ENCODE assay signal across 9 mouse cellular contexts in genomic region chr5:69520661-69521278, GRCm38 (mm10). TPM values are rescaled to one million over a fixed set of nuclear protein-coding genes. Genes with fewer than 3 reads are reported as not detected.
A peak's percentile ranks its signal among the peaks of the same experiment; 100 is the strongest.
DNase-seq lines count a peak whose midpoint lies in the region; ATAC-seq lines count a peak whose summit lies in the region.
"Had no signal": no experiment of that assay in that cellular context is flagged by ENCODE, and none has a peak within 500 bp of the region (broad histone marks: within the 10 kb centered on the region; RNA-seq: fewer than 3 reads in every experiment).

No protein-coding gene starts in this region.

- no peaks in the 10 kb centered on the region for H3K36me3 ChIP-seq in hindbrain, embryonic 11.5 days (ENCODE audit: control insufficient read depth, insufficient read depth, low read length)
- H3K36me3 ChIP-seq in midbrain, embryonic 13.5 days = no peaks in the 10 kb centered on the region

- H3K4me3 ChIP-seq in hindbrain, embryonic 11.5 days (ENCODE audit: low read depth, low read length) = no peak overlapping the region
- no peak overlapping the region for H3K4me3 ChIP-seq in midbrain, embryonic 13.5 days (replicated peaks)

- WGBS in hindbrain, embryonic 11.5 days = 40% methylated on average over 7 of the region's 7 CpGs
- WGBS in midbrain, embryonic 13.5 days = 38% methylated on average over 7 of the region's 7 CpGs

- no peaks in the 10 kb centered on the region for H3K4me1 ChIP-seq in hindbrain, embryonic 11.5 days (replicated peaks; ENCODE audit: control insufficient read depth, insufficient read depth, low read length)
- no peaks in the 10 kb centered on the region for H3K4me1 ChIP-seq in midbrain, embryonic 13.5 days (replicated peaks)

- H3K9ac ChIP-seq in hindbrain, embryonic 11.5 days (ENCODE audit: low read depth, low read length) = no peak overlapping the region
- no peak overlapping the region for H3K9ac ChIP-seq in midbrain, embryonic 13.5 days (replicated peaks)

- ATAC-seq in hindbrain, embryonic 11.5 days (ENCODE audit: low FRiP score) = no peak; the same call in 1 of the 2 replicates
- peak; percentile 56; the same call in 1 of the 2 replicates for ATAC-seq in midbrain, embryonic 13.5 days

- H3K4me2 ChIP-seq in hindbrain, embryonic 11.5 days (replicated peaks; ENCODE audit: low read depth, low read length) = no peak overlapping the region
- H3K4me2 ChIP-seq in midbrain, embryonic 13.5 days (replicated peaks) = no peak overlapping the region

- H3K9me3 ChIP-seq in hindbrain, embryonic 11.5 days (ENCODE audit: control insufficient read depth, low read length) = no peaks in the 10 kb centered on the region
- no peaks in the 10 kb centered on the region for H3K9me3 ChIP-seq in midbrain, embryonic 13.5 days
- H3K9me3 ChIP-seq: megakaryocyte, embryonic 14.5 days had no signal

- H3K27ac ChIP-seq in hindbrain, embryonic 11.5 days (ENCODE audit: low read depth, low read length) = no peak overlapping the region
- H3K27ac ChIP-seq in midbrain, embryonic 13.5 days = no peak overlapping the region

- DNase-seq in ovary, postnatal 36 days (ENCODE audit: low spot score) = peak; percentile 19
- DNase-seq in ovary, adult 18-20 months (ENCODE audit: low spot score) = no peak
- peak; percentile 5 for DNase-seq in adrenal gland, adult 8-10 months
- DNase-seq in embryo, embryonic 11 days = peak; percentile 74
- peak; percentile 80 for DNase-seq in hindbrain, embryonic 11.5 days (ENCODE audit: low spot score)
- DNase-seq in left cerebral cortex, adult 18-20 months (ENCODE audit: low spot score in 2 of 2) = peak; percentile 66 to 75
- DNase-seq in thymus, postnatal 14 days = peak; percentile 16

- H3K27me3 ChIP-seq in hindbrain, embryonic 11.5 days (ENCODE audit: control insufficient read depth, insufficient read depth, low read length) = no peaks in the 10 kb centered on the region
- no peaks in the 10 kb centered on the region for H3K27me3 ChIP-seq in midbrain, embryonic 13.5 days
- H3K27me3 ChIP-seq: megakaryocyte, embryonic 14.5 days had no signal

RNA-seq across cellular contexts. Expression of gene Yipf7, which starts 21.7 kb away (rescaled TPM):
- total RNA-seq in adrenal gland, adult 8-10 months (2022) = not detected
- polyA plus RNA-seq in hindbrain, embryonic 11.5 days (2014; fragmentation: Nextera tagmentation; extraction: Ambion mirVana) = not detected in 2 replicates
- total RNA-seq in left cerebral cortex, adult 18-20 months (2021) = not detected
- polyA plus RNA-seq in midbrain, embryonic 13.5 days (2015; fragmentation: Nextera tagmentation; extraction: Ambion mirVana) = not detected in 2 replicates

RNA-seq across cellular contexts. Expression of gene Guf1, which starts 36.0 kb away (rescaled TPM):
- total RNA-seq in adrenal gland, adult 8-10 months (2022) = 10 to 100 TPM; 16.4 to 24.7 (median 19.5) TPM
- polyA plus RNA-seq in hindbrain, embryonic 11.5 days (2014; fragmentation: Nextera tagmentation; extraction: Ambion mirVana) = 51.1 and 55.8 TPM in 2 replicates
- total RNA-seq in left cerebral cortex, adult 18-20 months (2021) = 10 to 100 TPM; 20.7 to 21.6 TPM
- polyA plus RNA-seq in midbrain, embryonic 13.5 days (2015; fragmentation: Nextera tagmentation; extraction: Ambion mirVana) = 52.0 and 53.4 TPM in 2 replicates
